Mouse (Mus musculus) embryonic fibroblast, embryonic 13.5 days (primary cell): ENCODE measurements at regions not wholly inside any gene's neighbourhood (a gene's known extent, or its start where the extent isn't known, plus 50 kb on each side); places are given as distances from the start of the nearest gene placed in this dataset.

ENCODE experiments used
- H3K27ac ChIP-seq: 2 replicates; pipeline ENCODE4 v1.5.1; 2012; ENCODE audit warnings: low read length, control low read depth, inconsistent platforms; ENCODE audit not compliant: insufficient read depth
- H3K4me1 ChIP-seq: 2 replicates; pipeline ENCODE4 v1.6.1; 2011; ENCODE audit warnings: low read length; ENCODE audit not compliant: control insufficient read depth, insufficient read depth
- H3K4me3 ChIP-seq: 2 replicates; pipeline ENCODE4 v1.5.1; 2011; ENCODE audit warnings: mild to moderate bottlenecking, control low read depth, low read length; ENCODE audit not compliant: insufficient read depth
- CTCF ChIP-seq: IDR thresholded peaks from 2 replicates; pipeline ENCODE4 v1.5.1; 2011; ENCODE audit warnings: mild to moderate bottlenecking, control low read depth, low read length, moderate library complexity, borderline replicate concordance; ENCODE audit not compliant: insufficient read depth
- POLR2A ChIP-seq: IDR thresholded peaks from 2 replicates; pipeline ENCODE4 v1.6.1; 2011; ENCODE audit warnings: low read depth, mild to moderate bottlenecking, control low read depth, low read length, moderate library complexity

DNA sequence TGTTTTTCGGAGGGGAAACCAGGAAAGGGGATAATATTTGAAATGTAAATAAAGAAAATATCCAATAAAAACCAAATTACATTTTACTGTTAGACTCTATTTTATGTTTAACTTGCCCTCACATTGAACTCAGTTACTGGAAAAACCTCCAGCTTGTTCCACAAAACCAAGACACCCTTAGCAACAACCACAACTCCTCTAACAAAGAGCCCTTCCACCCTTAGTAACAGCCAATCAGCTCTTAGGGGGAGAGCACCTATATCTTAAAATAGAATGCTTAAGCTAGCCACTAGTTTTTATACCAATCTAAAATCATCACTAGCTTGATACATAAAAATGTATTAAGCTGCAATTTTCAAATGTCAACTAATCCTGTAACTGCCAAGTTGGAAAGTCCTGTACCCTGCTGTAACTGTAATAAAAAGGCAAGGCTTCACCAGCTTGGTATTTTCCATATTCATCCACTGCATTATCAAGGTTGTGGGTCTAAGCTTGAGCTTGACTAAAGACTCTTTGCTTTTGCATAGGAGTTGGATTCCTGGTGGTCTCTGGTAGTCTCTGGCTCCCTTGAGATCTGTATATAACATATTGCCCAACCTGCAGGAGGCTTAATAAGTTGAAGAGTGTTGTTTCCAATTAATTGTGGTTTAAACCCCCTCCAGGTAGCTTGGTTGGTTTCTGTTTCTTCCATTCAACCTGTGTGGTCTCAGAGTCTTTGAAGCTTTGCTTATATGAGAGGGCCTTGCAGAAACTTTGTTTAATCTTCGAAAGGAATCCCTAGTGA lies 566.4 kb downstream of the Sema5a start:
- H3K4me1 ChIP-seq: no peaks in the 10 kb centered on the region
- no peak overlapping the region for H3K4me3 ChIP-seq
- TF ChIP-seq POLR2A (no peak), CTCF (no peak)
- no peak overlapping the region for H3K27ac ChIP-seq

DNA sequence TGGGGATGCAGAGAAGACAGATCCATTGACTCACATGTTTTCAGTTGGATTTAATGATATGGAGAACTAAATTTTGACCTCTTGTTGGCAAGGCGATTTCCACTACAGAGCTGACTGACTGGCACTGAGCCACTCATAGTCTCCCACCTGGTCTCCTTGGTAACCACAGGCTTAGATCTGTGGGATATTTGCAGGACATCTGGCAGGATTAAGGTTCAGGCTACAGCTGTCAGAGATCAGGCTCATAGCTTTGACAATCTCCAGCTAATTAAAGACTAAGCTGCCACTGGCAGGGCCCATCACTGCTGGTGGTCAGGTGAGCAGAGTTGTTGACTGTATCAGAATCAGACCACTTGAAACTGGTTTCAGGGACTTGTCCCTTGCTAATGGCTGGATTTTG lies 595.4 kb downstream of the Sema5a start:
- Histone ChIP-seq H3K27ac (no peak overlapping the region), H3K4me3 (no peak overlapping the region), H3K4me1 (no peaks in the 10 kb centered on the region)
- no peak for TF ChIP-seq CTCF
- TF ChIP-seq POLR2A: no peak
